Mouse (Mus musculus) liver, embryonic 16.5 days (tissue): Measurements from ENCODE around the gene Gm28305. TPM values are rescaled to one million over a fixed set of nuclear protein-coding genes. Genes with fewer than 3 reads are reported as not detected.

ENCODE experiments used
- ATAC-seq: fragments of 200-750 bp; cut with Nextera tagmentation; 2 replicates; pipeline ENCODE4 v1.8.0; 2017; ENCODE audit warnings: low read depth, mild to moderate bottlenecking, moderate number of reproducible peaks, moderate library complexity
- H3K27ac ChIP-seq: fragments of 300-500 bp; sonication (generic); 2 replicates; pipeline ENCODE4 v1.5.1; 2014; ENCODE audit warnings: mild to moderate bottlenecking, low read length
- H3K27me3 ChIP-seq: fragments of 300-500 bp; sonication (generic); 2 replicates; pipeline ENCODE4 v1.6.1; 2014; ENCODE audit warnings: low read depth, low read length, mixed read lengths; ENCODE audit not compliant: control insufficient read depth, insufficient read depth
- H3K36me3 ChIP-seq: fragments of 300-500 bp; sonication (generic); 2 replicates; pipeline ENCODE4 v1.6.1; 2014; ENCODE audit warnings: mild to moderate bottlenecking; ENCODE audit not compliant: control insufficient read depth, insufficient read depth
- H3K4me1 ChIP-seq: fragments of 300-500 bp; sonication (generic); 2 replicates; pipeline ENCODE4 v1.6.1; 2014; ENCODE audit warnings: low read depth, low read length, mixed read lengths; ENCODE audit not compliant: control insufficient read depth
- H3K4me2 ChIP-seq: fragments of 300-500 bp; sonication (generic); 2 replicates; pipeline ENCODE4 v1.6.1; 2014; ENCODE audit warnings: low read depth, low read length, mixed read lengths
- H3K4me3 ChIP-seq: fragments of 300-500 bp; sonication (generic); 2 replicates; pipeline ENCODE4 v1.5.1; 2014; ENCODE audit warnings: low read depth, mild to moderate bottlenecking, low read length
- H3K9ac ChIP-seq: fragments of 300-500 bp; sonication (generic); 2 replicates; pipeline ENCODE4 v1.6.1; 2014; ENCODE audit warnings: low read depth, low read length
- H3K9me3 ChIP-seq: fragments of 300-500 bp; sonication (generic); replicated peaks from 2 replicates; pipeline ENCODE4 v1.6.1; 2016; ENCODE audit warnings: low read length; ENCODE audit not compliant: control insufficient read depth
- WGBS: fragments of 180-500 bp; shearing (Covaris S2); extraction: QIAGEN DNeasy Blood & Tissue Kit; methylation state at CpG from one replicate; pipeline ENCODE4 v1.1.7; 2014; ENCODE audit not compliant: insufficient replicate concordance; 5-methylcytosine and 5-hydroxymethylcytosine counted together
- polyA plus RNA-seq: library from polyadenylated mRNA; unstranded; fragments of >200 nt; fragmentation: Nextera tagmentation; extraction: Ambion mirVana; gene quantifications from 2 replicates; pipeline ENCODE4 v1.2.1, GENCODE M21; 2015

The Gm28305 gene
- polyA plus RNA-seq, 1 experiment from 2014 or later = not detected

- peaks cover 5% of the 10 kb centered on the region for H3K36me3 ChIP-seq
- no peaks in the 10 kb centered on the region for H3K4me1 ChIP-seq
- no peak overlapping the region for H3K4me2 ChIP-seq
- H3K9ac ChIP-seq = no peak overlapping the region
- no peak overlapping the region for H3K4me3 ChIP-seq
- 52% methylated on average over 2 of the region's 2 CpGs for WGBS
- ATAC-seq = no peak
- no peaks in the 10 kb centered on the region for H3K9me3 ChIP-seq
- H3K27ac ChIP-seq = no peak overlapping the region
- H3K27me3 ChIP-seq = no peaks in the 10 kb centered on the region
Observed at GRCm38 (mm10) chr9:104102901-104103300, 62.4 kb downstream of the Gm28305 start.

- no peak for ATAC-seq
- H3K9ac ChIP-seq = no peak overlapping the region
- WGBS = 58% methylated on average over 2 of the region's 2 CpGs
Observed at GRCm38 (mm10) chr9:104104986-104105385, 64.5 kb downstream of the Gm28305 start.

GRCm38 (mm10) chr9:104106930-104107329 lies 66.5 kb downstream of the Gm28305 start:
- H3K27ac ChIP-seq = no peak overlapping the region
- H3K4me3 ChIP-seq = no peak overlapping the region
- no peaks in the 10 kb centered on the region for H3K9me3 ChIP-seq
- no peak overlapping the region for H3K4me2 ChIP-seq
- H3K4me1 ChIP-seq = no peaks in the 10 kb centered on the region
- H3K36me3 ChIP-seq = no peaks in the 10 kb centered on the region
- H3K9ac ChIP-seq = no peak overlapping the region
- WGBS = 58% methylated on average over 9 of the region's 9 CpGs
- ATAC-seq = no peak
- H3K27me3 ChIP-seq = no peaks in the 10 kb centered on the region

More at GRCm38 (mm10) chr9:104104986-104105385, 64.5 kb downstream of the Gm28305 start:
- H3K4me2 ChIP-seq = no peak overlapping the region
- H3K27ac ChIP-seq = no peak overlapping the region
- H3K27me3 ChIP-seq = no peaks in the 10 kb centered on the region
- H3K36me3 ChIP-seq = no peaks in the 10 kb centered on the region
- no peak overlapping the region for H3K4me3 ChIP-seq
- H3K9me3 ChIP-seq = no peaks in the 10 kb centered on the region
- no peaks in the 10 kb centered on the region for H3K4me1 ChIP-seq

- Histone ChIP-seq H3K4me2 (no peak overlapping the region), H3K27ac (no peak overlapping the region), H3K36me3 (no peaks in the 10 kb centered on the region), H3K4me3 (no peak overlapping the region), H3K27me3 (no peaks in the 10 kb centered on the region), H3K9ac (no peak overlapping the region), H3K9me3 (no peaks in the 10 kb centered on the region), H3K4me1 (no peaks in the 10 kb centered on the region)
- 0 out of 2 replicates have a peak, but pooled peaks have one; percentile 11 for ATAC-seq
- WGBS = 50% methylated on average over 6 of the region's 6 CpGs
Observed at GRCm38 (mm10) chr9:104107482-104107881, 67.0 kb downstream of the Gm28305 start.

- no peak overlapping the region for H3K9ac ChIP-seq
- H3K4me1 ChIP-seq = no peaks in the 10 kb centered on the region
- H3K9me3 ChIP-seq = no peaks in the 10 kb centered on the region
- 59% methylated on average over 2 of the region's 2 CpGs for WGBS
- H3K27me3 ChIP-seq = no peaks in the 10 kb centered on the region
- no peak overlapping the region for H3K27ac ChIP-seq
- no peak for ATAC-seq
- no peaks in the 10 kb centered on the region for H3K36me3 ChIP-seq
- H3K4me3 ChIP-seq = no peak overlapping the region
- H3K4me2 ChIP-seq = no peak overlapping the region
Observed at GRCm38 (mm10) chr9:104108571-104109143, 68.2 kb downstream of the Gm28305 start.

GRCm38 (mm10) chr9:104109151-104109550 lies 68.7 kb downstream of the Gm28305 start:
- Histone ChIP-seq H3K27me3 (no peaks in the 10 kb centered on the region), H3K4me3 (no peak overlapping the region), H3K9ac (no peak overlapping the region), H3K36me3 (no peaks in the 10 kb centered on the region), H3K4me1 (no peaks in the 10 kb centered on the region), H3K9me3 (no peaks in the 10 kb centered on the region), H3K4me2 (no peak overlapping the region), H3K27ac (no peak overlapping the region)
- ATAC-seq = no peak
- WGBS = 86% methylated on average over 5 of the region's 5 CpGs

- H3K4me2 ChIP-seq = no peak overlapping the region
- H3K4me1 ChIP-seq = no peaks in the 10 kb centered on the region
- H3K27me3 ChIP-seq = no peaks in the 10 kb centered on the region
- no peaks in the 10 kb centered on the region for H3K9me3 ChIP-seq
- no peak for ATAC-seq
- no peak overlapping the region for H3K9ac ChIP-seq
- H3K36me3 ChIP-seq = no peaks in the 10 kb centered on the region; the same call in 1 of the 2 replicates
- no peak overlapping the region for H3K27ac ChIP-seq
- 26% methylated on average over 5 of the region's 5 CpGs for WGBS
- H3K4me3 ChIP-seq = no peak overlapping the region
Observed at GRCm38 (mm10) chr9:104123101-104123500, 82.6 kb downstream of the Gm28305 start.

- Histone ChIP-seq H3K4me2 (no peak overlapping the region), H3K9me3 (no peaks in the 10 kb centered on the region), H3K4me1 (no peaks in the 10 kb centered on the region), H3K27ac (no peak overlapping the region), H3K9ac (no peak overlapping the region), H3K4me3 (no peak overlapping the region), H3K36me3 (no peaks in the 10 kb centered on the region; the same call in 1 of the 2 replicates), H3K27me3 (no peaks in the 10 kb centered on the region)
- no peak for ATAC-seq
- WGBS = 49% methylated on average over 5 of the region's 5 CpGs
Observed at GRCm38 (mm10) chr9:104123622-104124021, 83.2 kb downstream of the Gm28305 start.
